Mouse (Mus musculus): ENCODE data around the gene Ffar2. TPM values are rescaled to one million over a fixed set of nuclear protein-coding genes. Genes with fewer than 3 reads are reported as not detected.

Gene Ffar2
- polyA plus RNA-seq, 1 experiment from 2014 or later: not detected

DNA sequence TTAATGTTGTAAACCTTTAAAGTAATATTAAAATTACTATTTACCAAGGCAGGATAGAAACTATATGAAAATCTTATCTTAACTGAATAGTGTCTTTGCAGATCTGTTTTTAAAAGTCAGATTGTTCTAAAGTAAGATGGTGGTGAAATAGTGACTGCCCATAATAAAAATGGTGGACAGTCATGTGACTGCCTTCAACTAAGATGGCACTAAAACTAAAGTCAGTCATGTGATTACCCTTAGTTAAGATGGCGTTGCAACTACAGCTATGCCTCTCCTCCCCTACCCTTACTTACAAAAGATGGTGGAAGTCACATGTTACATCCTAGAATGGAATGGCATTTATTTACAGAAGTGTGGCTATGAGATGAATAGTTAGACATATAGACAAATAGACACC is 27.8 kb upstream of the Ffar2 start:
- Histone ChIP-seq H3K27ac (replicated peaks; ENCODE audit: low read depth, low read length) (no peak overlapping the region), H3K4me2 (ENCODE audit: low read depth, low read length) (no peak overlapping the region), H3K9me3 (replicated peaks; ENCODE audit: control insufficient read depth, low read length) (no peaks in the 10 kb centered on the region), H3K4me3 (ENCODE audit: low read depth, low read length) (no peak overlapping the region), H3K4me1 (ENCODE audit: control insufficient read depth, insufficient read depth, low read length) (no peaks in the 10 kb centered on the region), H3K36me3 (replicated peaks; ENCODE audit: control insufficient read depth, insufficient read depth, low read depth, low read length) (no peaks in the 10 kb centered on the region), H3K27me3 (ENCODE audit: control insufficient read depth, insufficient read depth, low read length) (no peaks in the 10 kb centered on the region), H3K9ac (replicated peaks; ENCODE audit: low read length) (no peak overlapping the region)
- DNase-seq (ENCODE audit: low spot score) (no peak), ATAC-seq (replicated peaks; ENCODE audit: insufficient number of reproducible peaks, low FRiP score, low TSS enrichment, low read depth) (no peak)
- WGBS: 94% methylated on average over 1 of the region's 1 CpGs

DNA sequence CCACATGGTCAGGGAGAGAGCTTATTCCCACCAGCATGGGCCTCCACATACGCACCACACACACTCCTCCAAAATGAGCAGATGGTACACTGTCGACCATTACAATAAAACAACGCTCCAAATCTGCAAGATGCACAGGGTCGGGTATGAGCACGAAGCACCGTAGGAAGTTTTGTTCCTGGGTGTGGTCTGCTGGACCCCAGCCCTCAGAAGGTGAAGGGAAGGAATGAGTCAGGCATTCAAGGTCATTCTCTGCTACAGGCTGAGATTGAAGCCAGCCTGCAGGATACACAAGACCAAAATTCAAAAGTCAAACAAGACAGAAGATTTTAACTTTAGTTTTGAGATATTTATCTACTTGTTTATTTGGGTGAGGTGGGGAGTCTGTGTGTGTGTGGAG is 24.4 kb upstream of the Ffar2 start:
- ATAC-seq (replicated peaks; ENCODE audit: insufficient number of reproducible peaks, low FRiP score, low TSS enrichment, low read depth): no peak
- no peaks in the 10 kb centered on the region for H3K4me1 ChIP-seq (ENCODE audit: control insufficient read depth, insufficient read depth, low read length)
- no peaks in the 10 kb centered on the region for H3K36me3 ChIP-seq (replicated peaks; ENCODE audit: control insufficient read depth, insufficient read depth, low read depth, low read length)
- DNase-seq (ENCODE audit: low spot score): no peak
- H3K27ac ChIP-seq (replicated peaks; ENCODE audit: low read depth, low read length): no peak overlapping the region
- no peaks in the 10 kb centered on the region for H3K27me3 ChIP-seq (ENCODE audit: control insufficient read depth, insufficient read depth, low read length)
- WGBS: 86% methylated on average over 6 of the region's 6 CpGs
- H3K4me3 ChIP-seq (ENCODE audit: low read depth, low read length): no peak overlapping the region
- no peaks in the 10 kb centered on the region for H3K9me3 ChIP-seq (replicated peaks; ENCODE audit: control insufficient read depth, low read length)
- no peak overlapping the region for H3K4me2 ChIP-seq (ENCODE audit: low read depth, low read length)
- H3K9ac ChIP-seq (replicated peaks; ENCODE audit: low read length): no peak overlapping the region

DNA sequence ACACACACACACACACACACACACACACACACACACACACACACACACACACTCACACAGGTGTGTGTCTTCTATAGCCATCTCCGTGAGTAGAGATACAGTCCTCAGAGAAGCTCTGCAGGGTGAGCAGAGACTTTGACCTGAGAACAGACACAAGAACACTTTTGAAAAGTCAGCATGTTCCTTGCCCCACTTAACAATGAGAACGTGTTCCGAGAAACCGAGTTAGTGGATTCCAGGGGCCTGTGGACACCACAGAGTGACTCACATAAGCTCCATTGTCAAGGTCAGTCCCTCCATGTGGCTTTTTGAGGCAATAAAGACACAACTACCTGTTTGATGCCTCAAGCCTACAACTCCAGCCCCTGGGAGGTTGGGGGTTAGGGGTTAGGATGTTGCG is 23.8 kb upstream of the Ffar2 start:
- Histone ChIP-seq H3K4me1 (ENCODE audit: control insufficient read depth, insufficient read depth, low read length) (no peaks in the 10 kb centered on the region), H3K36me3 (replicated peaks; ENCODE audit: control insufficient read depth, insufficient read depth, low read depth, low read length) (no peaks in the 10 kb centered on the region), H3K4me3 (ENCODE audit: low read depth, low read length) (no peak overlapping the region), H3K9me3 (replicated peaks; ENCODE audit: control insufficient read depth, low read length) (no peaks in the 10 kb centered on the region), H3K27me3 (ENCODE audit: control insufficient read depth, insufficient read depth, low read length) (no peaks in the 10 kb centered on the region), H3K4me2 (ENCODE audit: low read depth, low read length) (no peak overlapping the region), H3K27ac (replicated peaks; ENCODE audit: low read depth, low read length) (no peak overlapping the region), H3K9ac (replicated peaks; ENCODE audit: low read length) (no peak overlapping the region)
- ATAC-seq (replicated peaks; ENCODE audit: insufficient number of reproducible peaks, low FRiP score, low TSS enrichment, low read depth): no peak
- DNase-seq (ENCODE audit: low spot score): no peak
- WGBS: 71% methylated on average over 5 of the region's 5 CpGs

DNA sequence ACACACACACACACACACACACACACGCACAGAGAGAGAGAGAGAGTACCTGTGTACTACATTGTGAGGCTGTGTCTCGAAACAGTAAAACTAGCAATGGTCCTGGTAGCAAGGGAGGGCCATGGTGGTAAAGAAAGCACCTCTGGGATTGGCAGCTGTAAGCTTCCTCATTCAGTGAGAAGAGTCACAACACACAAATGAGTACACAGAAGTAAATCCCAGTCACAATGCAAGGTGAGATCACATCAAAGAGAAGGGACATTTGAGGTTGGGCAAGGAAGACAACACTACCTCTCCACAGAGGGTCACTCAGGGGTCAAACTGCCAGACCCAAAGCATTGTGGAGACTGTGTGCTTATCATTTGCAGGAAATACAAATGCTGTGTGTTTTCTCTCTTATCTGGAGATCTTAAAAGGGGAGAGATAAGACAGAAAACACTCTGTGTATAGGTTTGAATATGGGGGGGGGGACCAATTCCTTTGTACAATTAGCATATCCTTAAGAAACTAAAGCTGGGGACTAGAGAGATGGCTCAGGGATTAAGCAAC is 23.0 kb upstream of the Ffar2 start:
- Histone ChIP-seq H3K9ac (replicated peaks; ENCODE audit: low read length) (no peak overlapping the region), H3K4me1 (ENCODE audit: control insufficient read depth, insufficient read depth, low read length) (no peaks in the 10 kb centered on the region), H3K9me3 (replicated peaks; ENCODE audit: control insufficient read depth, low read length) (no peaks in the 10 kb centered on the region), H3K4me3 (ENCODE audit: low read depth, low read length) (no peak overlapping the region), H3K4me2 (ENCODE audit: low read depth, low read length) (no peak overlapping the region), H3K27ac (replicated peaks; ENCODE audit: low read depth, low read length) (no peak overlapping the region), H3K27me3 (ENCODE audit: control insufficient read depth, insufficient read depth, low read length) (no peaks in the 10 kb centered on the region), H3K36me3 (replicated peaks; ENCODE audit: control insufficient read depth, insufficient read depth, low read depth, low read length) (no peaks in the 10 kb centered on the region)
- DNase-seq (ENCODE audit: low spot score): no peak
- 77% methylated on average over 2 of the region's 2 CpGs for WGBS
- ATAC-seq (replicated peaks; ENCODE audit: insufficient number of reproducible peaks, low FRiP score, low TSS enrichment, low read depth): no peak

DNA sequence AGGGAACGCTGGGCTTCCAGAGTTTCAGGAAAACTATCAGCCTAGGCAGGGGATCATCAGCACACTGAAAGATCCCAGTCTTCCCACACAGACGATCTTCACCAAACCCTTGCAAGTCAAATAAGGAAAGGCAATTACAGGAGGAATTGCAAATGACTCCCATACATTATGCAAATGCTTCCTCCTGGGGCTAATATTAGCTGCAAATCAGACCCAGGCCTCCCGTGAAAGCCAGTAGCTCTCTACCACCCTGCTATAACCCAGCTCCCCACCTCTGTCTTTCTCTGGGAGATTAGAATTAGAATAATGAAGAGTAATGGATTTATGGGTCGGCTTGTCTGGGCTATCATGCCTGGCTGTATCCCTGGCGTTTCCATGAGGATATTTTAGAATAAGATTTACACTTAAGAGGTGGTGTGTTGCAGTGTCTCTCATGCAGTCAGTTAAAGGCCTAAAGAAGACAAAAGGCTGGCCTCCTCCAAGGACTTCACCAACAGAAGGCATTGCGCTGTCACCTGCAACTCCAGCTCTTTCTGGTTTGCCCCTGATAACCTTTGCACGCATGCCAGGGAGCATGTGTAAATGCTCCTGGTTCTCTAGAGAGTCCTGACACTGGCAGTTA is 21.2 kb upstream of the Ffar2 start:
- no peaks in the 10 kb centered on the region for H3K4me1 ChIP-seq (ENCODE audit: control insufficient read depth, insufficient read depth, low read length)
- DNase-seq (ENCODE audit: low spot score) (no peak), ATAC-seq (replicated peaks; ENCODE audit: insufficient number of reproducible peaks, low FRiP score, low TSS enrichment, low read depth) (no peak)
- H3K9ac ChIP-seq (replicated peaks; ENCODE audit: low read length): no peak overlapping the region
- no peak overlapping the region for H3K4me3 ChIP-seq (ENCODE audit: low read depth, low read length)
- no peak overlapping the region for H3K27ac ChIP-seq (replicated peaks; ENCODE audit: low read depth, low read length)
- H3K9me3 ChIP-seq (replicated peaks; ENCODE audit: control insufficient read depth, low read length): no peaks in the 10 kb centered on the region
- H3K36me3 ChIP-seq (replicated peaks; ENCODE audit: control insufficient read depth, insufficient read depth, low read depth, low read length): no peaks in the 10 kb centered on the region
- WGBS: 41% methylated on average over 7 of the region's 7 CpGs
- H3K27me3 ChIP-seq (ENCODE audit: control insufficient read depth, insufficient read depth, low read length): no peaks in the 10 kb centered on the region
- H3K4me2 ChIP-seq (ENCODE audit: low read depth, low read length): no peak overlapping the region

DNA sequence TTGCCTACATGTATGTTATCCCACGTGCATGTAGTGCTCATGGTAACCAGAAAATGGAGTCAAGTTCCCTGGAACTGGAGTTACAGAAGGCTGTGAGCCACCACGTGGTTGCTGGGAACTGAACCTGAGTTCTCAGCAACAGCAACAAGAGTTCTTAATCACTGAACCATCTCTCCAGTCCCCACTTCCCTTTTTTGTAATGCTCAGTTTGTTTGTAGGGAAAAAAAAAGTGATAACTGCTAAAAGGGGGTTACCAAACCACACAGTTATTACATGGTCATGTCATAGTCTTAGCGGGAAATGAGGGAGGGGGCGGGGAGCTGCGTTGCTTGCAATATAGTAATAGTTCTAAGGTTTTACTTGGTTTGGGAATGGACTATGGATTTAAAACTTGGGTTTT is 18.5 kb upstream of the Ffar2 start:
- Histone ChIP-seq H3K4me3 (ENCODE audit: low read depth, low read length) (no peak overlapping the region), H3K9me3 (replicated peaks; ENCODE audit: control insufficient read depth, low read length) (no peaks in the 10 kb centered on the region), H3K9ac (replicated peaks; ENCODE audit: low read length) (no peak overlapping the region), H3K4me1 (ENCODE audit: control insufficient read depth, insufficient read depth, low read length) (no peaks in the 10 kb centered on the region), H3K27ac (replicated peaks; ENCODE audit: low read depth, low read length) (no peak overlapping the region), H3K4me2 (ENCODE audit: low read depth, low read length) (no peak overlapping the region), H3K27me3 (ENCODE audit: control insufficient read depth, insufficient read depth, low read length) (no peaks in the 10 kb centered on the region), H3K36me3 (replicated peaks; ENCODE audit: control insufficient read depth, insufficient read depth, low read depth, low read length) (no peaks in the 10 kb centered on the region)
- no peak for DNase-seq (ENCODE audit: low spot score)
- no peak for ATAC-seq (replicated peaks; ENCODE audit: insufficient number of reproducible peaks, low FRiP score, low TSS enrichment, low read depth)
- 83% methylated on average over 5 of the region's 5 CpGs for WGBS

DNA sequence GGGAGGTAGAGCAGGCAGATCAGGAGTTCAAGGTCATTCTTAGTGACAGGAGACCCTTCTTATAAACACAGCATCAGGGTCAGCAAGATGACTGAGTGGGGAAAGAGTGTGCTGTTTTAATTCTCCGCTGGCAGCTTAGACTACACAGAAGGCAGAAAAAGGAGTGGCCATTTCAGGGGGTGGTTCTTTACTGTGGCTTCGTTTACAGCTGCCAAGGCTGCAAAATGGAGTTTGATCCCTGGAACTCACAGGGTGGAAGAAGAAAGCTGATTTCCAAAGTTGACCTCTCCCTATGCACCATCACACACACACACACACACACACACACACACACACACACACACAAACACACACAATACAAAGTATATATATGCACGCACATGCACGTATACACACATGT is 17.8 kb upstream of the Ffar2 start:
- no peaks in the 10 kb centered on the region for H3K9me3 ChIP-seq (replicated peaks; ENCODE audit: control insufficient read depth, low read length)
- no peak overlapping the region for H3K9ac ChIP-seq (replicated peaks; ENCODE audit: low read length)
- H3K4me1 ChIP-seq (ENCODE audit: control insufficient read depth, insufficient read depth, low read length): no peaks in the 10 kb centered on the region
- H3K27ac ChIP-seq (replicated peaks; ENCODE audit: low read depth, low read length): no peak overlapping the region
- WGBS: 71% methylated on average over 4 of the region's 4 CpGs
- no peaks in the 10 kb centered on the region for H3K36me3 ChIP-seq (replicated peaks; ENCODE audit: control insufficient read depth, insufficient read depth, low read depth, low read length)
- H3K4me2 ChIP-seq (ENCODE audit: low read depth, low read length): no peak overlapping the region
- ATAC-seq (replicated peaks; ENCODE audit: insufficient number of reproducible peaks, low FRiP score, low TSS enrichment, low read depth) (no peak), DNase-seq (ENCODE audit: low spot score) (no peak)
- no peaks in the 10 kb centered on the region for H3K27me3 ChIP-seq (ENCODE audit: control insufficient read depth, insufficient read depth, low read length)
- H3K4me3 ChIP-seq (ENCODE audit: low read depth, low read length): no peak overlapping the region

DNA sequence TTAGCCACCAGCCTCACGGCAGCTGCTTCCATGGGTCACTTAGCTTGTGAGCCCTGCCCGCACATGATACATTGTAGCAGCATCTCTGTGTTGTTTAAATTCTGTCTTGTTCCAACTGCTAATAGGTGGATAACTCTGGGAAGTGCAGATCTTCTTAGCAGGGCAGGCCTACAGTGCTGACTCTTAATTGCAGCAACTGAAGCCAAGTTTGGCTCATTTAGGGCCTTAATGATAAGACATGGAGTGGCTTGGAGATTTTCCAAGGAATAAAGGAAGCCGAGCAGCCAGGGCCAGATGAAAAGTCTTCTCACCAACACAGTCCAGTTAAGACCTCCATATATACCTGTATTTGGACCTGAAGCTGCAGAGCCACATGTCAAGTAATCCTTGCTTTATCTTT is 16.7 kb upstream of the Ffar2 start:
- ATAC-seq (replicated peaks; ENCODE audit: insufficient number of reproducible peaks, low FRiP score, low TSS enrichment, low read depth) (no peak), DNase-seq (ENCODE audit: low spot score) (no peak)
- no peaks in the 10 kb centered on the region for H3K36me3 ChIP-seq (replicated peaks; ENCODE audit: control insufficient read depth, insufficient read depth, low read depth, low read length)
- H3K4me1 ChIP-seq (ENCODE audit: control insufficient read depth, insufficient read depth, low read length): no peaks in the 10 kb centered on the region
- no peak overlapping the region for H3K27ac ChIP-seq (replicated peaks; ENCODE audit: low read depth, low read length)
- H3K27me3 ChIP-seq (ENCODE audit: control insufficient read depth, insufficient read depth, low read length): no peaks in the 10 kb centered on the region
- H3K9ac ChIP-seq (replicated peaks; ENCODE audit: low read length): no peak overlapping the region
- no peak overlapping the region for H3K4me3 ChIP-seq (ENCODE audit: low read depth, low read length)
- 81% methylated on average over 3 of the region's 3 CpGs for WGBS
- H3K4me2 ChIP-seq (ENCODE audit: low read depth, low read length): no peak overlapping the region
- H3K9me3 ChIP-seq (replicated peaks; ENCODE audit: control insufficient read depth, low read length): no peaks in the 10 kb centered on the region
